Mouse (Mus musculus) kidney, postnatal 14 days (tissue): ENCODE data around the gene Pqlc2.

Experiments used
- DNase-seq: peaks from one replicate; pipeline ENCODE4 v3.0.0; 2022; ENCODE audit warnings: mixed read lengths

Gene Pqlc2

DNA sequence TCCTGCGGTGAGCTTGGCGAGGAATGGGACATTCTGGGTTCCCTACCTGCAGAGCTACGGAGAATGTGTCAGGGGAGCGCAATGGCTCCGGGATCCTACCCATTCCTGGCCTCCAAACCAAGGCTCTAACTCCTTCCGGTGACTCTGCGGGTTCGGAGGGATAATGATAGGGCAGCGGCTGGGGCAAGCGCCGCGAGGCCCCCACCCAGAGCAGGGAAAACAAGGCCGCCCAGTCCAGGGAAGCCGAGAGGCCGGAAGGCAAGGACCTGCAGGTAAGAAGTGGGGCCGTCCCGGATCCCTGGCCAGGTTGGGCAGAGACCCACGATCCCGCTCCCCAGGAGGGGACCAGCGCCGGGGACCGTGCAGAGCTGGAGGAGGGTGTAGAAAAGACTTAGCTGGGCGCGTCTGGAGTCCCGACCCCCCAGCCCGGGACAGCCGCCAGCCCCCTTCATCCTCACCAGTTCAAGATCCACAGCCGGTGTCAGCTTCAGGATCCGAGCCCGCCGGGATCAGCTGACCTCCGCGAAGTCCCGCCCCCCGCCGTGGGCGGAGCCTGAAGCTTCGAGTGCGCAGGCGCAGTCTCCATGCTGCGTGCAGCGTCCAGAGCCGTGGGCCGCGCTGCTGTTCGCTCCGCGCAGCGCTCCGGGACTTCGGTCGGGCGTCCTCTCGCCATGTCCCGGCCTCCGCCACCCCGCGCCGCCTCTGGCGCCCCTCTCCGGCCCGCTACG is at the start of gene Pqlc2, which contains the start of gene Akr7a5:
Gene Pqlc2, minus strand, starts transcription at position 538 of the 728 bp plus-strand sequence.
Gene Akr7a5, plus strand, starts transcription at position 574 of the 728 bp plus-strand sequence.
- peak; percentile 99 for DNase-seq

DNA sequence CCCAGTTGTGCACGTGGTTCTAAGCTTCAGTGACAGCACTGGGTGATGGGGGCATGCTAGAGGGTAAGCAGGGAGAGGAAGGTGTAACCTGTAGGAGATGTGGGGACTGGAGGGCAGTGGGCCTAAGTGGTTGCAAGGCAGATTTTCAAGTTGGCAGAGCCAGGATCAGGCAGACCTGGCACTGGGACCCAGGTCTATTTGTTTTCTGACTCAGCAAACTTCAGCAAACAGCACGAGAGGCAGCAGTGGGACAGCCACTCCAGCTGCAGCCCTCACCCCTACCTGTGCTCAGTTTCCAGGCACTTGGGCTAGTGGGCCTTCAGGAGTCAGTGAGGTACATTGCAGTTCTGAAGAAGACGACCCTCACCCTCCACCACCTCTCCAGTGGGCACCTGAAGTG is 46.7 kb upstream of the Pqlc2 start:
- DNase-seq, result no peak

DNA sequence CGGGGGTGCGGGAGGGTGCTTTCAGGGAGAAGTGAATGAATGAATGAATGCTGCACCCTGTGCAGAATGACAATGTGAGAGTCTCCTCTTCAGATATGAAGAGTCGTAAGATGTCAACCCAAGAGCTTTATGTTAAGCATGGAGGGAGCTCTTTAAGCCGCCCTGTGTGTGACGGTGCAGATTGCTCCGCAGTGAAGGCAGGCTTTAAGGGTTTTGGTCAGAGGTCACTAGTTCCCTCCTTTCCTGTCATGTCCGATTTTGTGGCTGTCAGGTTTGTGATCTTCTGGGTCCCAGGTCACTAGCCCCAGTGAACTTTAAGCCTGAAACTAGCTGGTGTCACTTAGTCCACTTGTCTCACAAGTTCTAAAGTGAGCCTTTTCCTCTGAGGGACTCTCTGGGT is 42.3 kb upstream of the Pqlc2 start:
- DNase-seq, result no peak

DNA sequence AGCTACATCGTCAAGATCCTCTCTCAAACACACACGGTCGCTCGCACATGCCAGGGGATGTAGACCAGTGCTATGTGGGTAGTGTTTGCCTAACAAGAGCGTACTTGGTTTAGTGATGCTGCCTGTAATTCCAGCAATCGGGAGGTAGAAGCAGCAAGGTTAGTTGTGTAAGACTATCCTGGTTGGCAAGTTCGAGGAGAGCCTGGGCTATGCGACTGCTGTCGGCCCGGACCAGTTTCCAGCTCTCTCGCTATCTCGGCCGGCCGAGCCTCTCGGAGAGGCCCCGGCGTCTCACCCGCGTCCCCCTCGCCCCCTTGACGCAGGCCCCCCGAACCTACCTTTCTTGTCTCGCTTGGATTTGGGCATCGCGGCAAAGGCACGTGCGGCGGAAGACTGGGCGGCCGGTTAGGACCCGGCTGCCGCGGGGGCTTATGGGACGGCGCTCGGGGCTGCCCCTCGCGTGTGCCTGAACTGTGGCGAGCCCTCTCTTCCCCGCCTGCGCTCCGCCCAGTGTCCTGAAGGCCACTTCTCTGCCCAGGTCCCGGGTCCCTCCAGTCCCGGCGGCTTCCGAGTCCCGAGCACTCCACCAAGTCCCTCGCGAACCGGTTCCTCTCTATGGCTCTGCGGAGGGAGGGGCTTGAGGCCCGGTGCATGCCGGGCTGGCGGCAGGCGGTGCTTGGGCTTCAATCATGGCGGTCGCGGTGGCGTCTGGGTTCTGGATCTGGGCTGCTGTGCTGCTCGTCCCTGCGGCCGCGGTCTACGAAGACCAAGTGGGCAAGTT is 41.6 kb upstream of the Pqlc2 start, which contains the start of the genes Mrto4, Emc1 and Ubr4:
Gene Mrto4, minus strand, starts transcription at position 646 of the 781 bp plus-strand sequence.
Gene Emc1, plus strand, starts transcription at position 657 of the 781 bp plus-strand sequence.
Gene Ubr4, plus strand, starts transcription at position 679 of the 781 bp plus-strand sequence.
- peak; percentile 89 for DNase-seq

DNA sequence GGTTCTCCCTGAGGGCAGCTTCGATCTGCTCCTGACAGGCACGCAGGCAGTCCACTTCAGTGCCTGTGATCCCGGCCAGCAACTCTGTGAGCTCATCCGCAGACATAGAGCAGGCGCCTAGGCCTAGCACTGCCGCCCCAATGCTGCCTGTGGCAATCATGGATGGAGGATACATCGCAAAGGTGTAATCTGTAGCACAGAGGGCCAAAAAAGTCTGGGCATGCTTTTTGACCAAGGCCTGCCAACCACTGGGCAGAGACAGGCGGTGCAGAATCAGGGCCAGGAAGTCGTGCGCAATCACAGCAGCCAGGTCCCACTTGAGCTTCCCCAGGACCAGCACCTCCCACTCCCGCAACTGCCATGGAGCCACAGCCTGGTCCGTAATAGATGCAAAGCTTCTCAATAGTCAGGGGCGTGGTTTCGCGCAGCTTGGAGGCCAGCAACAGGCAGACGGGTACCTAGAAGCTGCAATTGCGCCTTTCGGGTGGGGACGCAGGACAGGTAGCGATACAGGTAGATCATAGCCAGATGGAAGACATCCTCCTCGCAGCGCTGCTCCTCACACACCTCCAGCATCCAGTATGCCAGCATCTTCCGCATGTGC is 35.0 kb upstream of the Pqlc2 start:
- no peak for DNase-seq

DNA sequence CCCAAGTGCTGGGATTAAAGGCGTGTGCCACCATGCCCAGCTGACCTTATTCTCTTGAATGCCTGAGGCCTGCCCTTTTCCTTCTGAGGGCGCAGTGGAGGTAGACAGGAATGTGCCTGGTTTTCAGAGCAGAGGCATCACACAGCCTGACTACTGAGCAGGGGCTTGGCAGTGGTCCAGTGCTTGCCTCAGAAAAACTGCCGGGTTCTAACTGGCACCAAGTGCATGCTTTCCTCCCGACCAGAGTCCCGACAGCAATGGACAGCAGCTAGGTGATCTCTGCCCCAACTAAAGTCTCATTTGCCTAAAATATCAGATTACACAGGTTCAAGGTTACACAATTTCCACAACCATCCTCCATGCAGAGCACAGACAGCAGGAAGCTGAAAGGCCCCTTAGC is 33.2 kb upstream of the Pqlc2 start:
- peak; percentile 84 for DNase-seq

DNA sequence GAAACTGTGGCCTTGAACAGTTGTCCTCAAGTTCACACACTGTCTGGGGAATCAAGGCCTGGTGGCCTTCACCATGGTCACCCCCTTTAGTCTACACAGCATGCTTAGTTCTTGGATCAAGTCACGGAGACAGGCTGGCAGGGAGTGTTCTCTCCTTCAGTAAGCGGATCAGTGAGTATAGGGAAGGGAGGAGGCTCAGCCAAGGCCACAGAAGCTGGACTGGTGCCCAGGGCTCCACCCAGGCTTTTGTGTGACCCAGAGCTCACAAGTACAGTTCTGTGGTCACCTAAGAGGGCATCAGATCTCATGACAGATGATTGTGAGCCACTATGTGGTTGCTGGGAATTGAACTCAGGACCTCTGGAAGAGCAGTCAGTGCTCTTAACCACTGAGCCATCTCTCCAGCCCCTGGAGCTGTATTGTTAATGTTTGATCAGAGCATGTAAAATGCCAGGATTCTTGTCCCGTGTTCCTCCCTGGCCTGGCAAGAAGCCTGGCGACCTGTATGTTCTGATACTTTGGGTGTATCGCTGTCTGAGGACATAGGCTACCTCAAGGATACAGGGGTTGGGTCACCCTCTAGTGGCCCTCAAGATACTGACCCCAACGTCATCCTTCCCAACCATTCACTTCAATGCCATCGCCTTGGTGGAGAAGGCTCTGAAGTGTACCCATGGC is 31.2 kb upstream of the Pqlc2 start:
- peak; percentile 57 for DNase-seq

DNA sequence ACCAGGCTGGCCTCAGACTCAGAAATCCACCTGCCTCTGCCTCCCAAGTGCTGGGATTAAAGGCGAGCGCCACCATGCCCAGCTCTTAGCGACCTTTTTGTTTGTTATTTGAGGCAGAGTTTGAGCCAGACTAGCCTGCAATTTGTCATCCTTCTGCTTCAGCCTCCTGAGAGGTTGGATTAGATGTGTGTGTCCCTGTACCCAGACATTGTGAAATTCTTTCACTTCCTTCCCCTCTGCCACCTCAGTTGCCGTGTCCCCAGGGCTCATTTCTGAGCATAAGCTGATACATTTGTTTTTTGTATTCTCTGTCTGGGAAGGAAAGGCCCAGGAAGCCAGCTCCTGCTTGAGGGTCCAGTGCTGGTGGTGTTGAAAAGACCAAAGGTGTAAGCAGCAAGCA is 30.3 kb upstream of the Pqlc2 start:
- DNase-seq, result no peak

DNA sequence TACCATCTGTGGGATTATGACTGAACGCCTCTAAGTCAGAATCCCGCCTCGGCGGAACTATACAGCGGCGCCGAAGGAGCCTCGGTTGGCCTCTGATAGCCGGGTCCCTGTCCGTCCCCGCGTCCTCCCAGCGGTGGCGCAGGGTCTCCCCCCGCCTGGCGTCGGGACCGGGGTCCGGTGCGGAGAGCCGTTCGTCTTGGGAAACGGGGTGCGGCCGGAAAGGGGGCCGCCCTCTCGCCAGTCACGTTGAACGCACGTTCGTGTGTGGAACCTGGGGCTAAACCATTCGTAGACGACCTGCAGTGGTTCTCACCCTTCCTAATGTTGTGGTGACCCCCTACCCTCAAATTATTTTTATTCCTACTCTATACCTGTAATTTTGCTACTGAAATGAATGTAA is 27.6 kb upstream of the Pqlc2 start:
- DNase-seq, result no peak

DNA sequence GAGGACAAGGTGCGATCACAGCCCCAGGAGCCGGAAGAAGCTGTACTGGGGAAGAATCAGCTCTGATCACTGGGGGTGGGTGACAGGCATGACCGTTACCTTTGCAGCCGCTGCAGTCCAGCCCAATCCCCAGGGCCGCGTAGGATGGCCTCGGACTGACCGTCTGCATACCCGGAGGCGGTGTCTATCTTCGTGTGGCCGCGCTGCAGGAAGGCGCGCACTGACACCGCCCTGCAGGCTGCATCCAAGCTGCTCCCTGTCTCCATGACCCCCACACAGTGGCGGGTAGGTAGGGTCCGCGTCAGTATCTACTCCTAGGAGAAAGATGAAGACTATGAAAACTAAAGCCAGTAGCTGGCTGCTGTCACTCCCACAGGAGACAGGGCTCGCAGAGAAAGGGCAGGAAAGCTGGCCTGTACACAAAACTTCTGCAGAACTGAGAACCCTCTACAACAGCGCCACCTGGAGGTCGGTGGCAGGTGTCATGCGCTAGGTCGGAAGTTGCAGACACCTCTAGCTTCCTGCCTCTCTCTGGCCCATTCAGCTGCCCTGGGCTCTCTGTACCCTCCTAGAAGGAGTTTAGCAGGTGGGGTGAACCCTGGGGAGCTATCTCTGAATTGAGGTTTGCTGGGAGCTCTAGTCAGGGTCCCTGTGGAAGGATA is 26.4 kb upstream of the Pqlc2 start:
- DNase-seq, result peak; percentile 86

DNA sequence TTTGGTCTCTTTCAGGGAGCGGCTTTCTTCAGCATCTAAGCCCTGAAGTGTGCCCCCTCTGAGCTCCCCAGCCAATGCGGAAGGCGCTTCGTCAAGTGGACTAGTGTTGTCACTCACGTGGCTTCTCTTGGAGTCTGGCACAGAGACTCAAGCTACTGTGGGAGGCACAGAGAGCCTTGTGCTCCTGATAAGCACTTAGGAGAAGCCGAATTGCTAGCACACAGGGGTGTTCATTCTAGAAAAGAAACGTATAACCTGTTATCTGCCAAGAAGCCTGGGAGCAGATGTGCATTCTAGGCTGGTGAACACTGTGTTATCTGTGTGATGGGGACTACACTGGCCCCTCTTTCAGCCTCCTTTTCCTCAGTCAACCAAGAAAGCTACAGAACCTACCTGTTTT is 25.0 kb upstream of the Pqlc2 start:
- no peak for DNase-seq

DNA sequence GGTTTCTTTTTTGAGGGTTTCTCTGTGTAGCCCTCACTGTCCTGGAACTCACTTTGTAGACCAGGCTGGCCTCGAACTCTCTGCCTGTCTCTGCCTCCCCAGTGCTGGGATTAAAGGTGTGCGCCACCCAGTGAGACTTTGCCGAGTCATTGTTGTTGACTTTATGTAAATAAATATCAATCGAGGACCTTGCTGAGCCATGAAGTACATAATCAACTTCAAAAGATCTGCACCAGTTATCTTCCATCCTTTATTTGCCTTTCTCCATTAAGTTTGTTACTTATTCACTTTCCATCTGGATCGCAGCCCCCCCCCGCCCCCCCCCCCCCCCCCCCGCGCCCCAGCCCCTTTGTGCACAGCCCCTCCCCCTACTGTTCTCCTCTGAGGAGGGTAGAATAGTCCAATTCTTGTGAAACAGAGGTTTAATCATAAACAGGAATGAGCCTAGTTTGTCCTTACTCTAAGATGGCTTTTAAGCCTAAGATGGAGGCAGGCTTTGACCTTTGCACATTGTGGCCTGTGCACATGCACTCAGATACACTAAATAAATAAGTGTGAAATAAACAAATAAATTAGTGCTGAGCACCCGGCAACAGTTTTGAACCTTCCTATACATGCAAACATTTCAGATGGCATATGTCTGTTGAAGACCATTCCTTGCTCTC is 24.3 kb upstream of the Pqlc2 start:
- peak; percentile 40 for DNase-seq

DNA sequence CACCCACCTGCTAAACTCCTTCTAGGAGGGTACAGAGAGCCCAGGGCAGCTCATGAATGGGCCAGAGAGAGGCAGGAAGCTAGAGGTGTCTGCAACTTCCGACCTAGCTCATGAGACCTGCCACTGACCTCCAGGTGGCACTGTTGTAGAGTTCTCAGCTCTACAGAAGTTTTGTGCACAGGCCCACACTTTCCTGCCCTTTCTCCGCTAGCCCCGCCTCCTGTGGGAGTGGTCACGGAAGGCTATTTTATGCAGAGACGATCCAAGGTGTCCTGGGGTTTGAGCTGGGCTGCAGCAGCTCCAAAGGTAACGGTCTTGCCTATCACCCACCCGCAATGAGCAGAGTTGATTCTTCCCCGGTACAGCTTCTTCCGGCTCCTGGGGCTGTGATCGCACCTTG is 20.1 kb upstream of the Pqlc2 start:
- DNase-seq, result peak; percentile 88

DNA sequence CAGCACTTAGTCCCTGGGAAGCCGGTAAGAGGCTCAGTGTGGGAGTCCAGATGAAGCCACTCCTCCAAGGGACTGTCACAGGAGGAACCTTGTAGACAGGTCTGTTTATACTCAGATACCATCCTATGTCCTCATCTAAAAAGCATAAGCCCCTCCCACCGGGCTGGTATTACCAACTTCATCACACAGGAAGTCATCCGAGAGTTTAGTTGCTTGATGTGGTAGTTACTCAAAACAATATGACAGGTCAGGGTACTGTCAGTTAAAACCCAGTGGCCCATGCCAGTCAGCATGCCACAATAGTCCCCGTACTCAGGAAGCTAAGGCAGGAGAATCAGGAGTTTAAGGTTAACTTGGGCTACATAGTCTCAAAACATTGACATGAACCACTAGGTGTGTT is 9.2 kb upstream of the Pqlc2 start:
- DNase-seq, result no peak

DNA sequence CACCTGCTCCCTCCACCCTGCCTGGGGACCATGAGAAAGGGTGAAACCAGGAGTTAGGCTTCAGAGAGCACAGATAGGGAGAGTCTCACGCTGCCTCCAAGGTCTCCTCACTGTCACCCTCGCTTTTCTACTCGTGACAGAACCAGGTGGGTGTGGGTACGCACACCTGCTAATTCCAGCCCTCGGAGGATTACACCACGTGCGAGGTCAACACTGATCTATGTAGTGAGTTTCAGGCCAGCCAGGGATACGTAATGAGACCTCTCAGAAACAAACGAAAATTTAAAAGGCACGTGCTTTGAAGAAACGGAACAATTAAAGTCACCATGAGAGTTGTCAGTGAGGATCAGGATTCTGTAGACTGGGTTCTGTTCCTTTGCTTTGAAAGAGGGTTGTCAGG is 7.9 kb upstream of the Pqlc2 start:
- DNase-seq, result no peak

DNA sequence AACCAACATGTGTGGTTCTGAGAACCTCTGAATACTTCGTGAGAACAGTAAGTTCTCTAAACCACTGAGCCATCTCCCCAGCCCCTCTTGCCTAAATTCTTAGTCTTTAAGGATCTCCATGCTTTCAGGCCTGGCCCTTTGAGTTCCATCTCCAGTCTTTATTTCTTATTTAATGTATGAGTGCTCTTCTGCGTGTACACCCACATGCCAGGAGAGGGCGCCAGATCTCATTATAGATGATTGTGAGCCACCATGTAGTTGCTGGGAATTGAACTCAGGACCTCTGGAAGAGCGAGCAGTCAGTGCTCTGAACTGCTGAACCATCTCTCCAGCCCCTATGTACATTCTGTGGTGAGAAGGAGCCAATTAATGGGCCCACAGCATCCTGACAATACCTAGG is 2.1 kb upstream of the Pqlc2 start:
- DNase-seq, result peak; percentile 40

DNA sequence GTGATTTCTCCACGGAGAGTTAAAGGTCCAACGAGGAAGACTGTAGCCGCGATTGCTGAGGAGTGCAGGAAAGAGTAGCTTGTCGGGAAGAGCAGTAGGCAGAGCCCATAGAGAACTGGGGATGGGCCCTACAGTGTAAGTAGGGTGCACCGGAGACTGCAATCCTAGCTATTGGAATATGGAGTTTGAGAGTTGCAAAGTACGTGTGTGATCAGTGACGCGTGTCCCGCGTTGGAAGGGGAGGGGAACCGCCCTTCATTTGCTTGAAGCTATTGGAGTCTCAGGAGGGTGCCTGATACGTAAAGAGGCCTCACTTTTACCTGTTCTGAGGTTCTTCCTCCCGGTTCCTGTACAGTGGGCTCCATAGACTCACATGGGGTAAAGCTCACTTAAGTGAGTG is 1.2 kb upstream of the Pqlc2 start:
- DNase-seq, result no peak

DNA sequence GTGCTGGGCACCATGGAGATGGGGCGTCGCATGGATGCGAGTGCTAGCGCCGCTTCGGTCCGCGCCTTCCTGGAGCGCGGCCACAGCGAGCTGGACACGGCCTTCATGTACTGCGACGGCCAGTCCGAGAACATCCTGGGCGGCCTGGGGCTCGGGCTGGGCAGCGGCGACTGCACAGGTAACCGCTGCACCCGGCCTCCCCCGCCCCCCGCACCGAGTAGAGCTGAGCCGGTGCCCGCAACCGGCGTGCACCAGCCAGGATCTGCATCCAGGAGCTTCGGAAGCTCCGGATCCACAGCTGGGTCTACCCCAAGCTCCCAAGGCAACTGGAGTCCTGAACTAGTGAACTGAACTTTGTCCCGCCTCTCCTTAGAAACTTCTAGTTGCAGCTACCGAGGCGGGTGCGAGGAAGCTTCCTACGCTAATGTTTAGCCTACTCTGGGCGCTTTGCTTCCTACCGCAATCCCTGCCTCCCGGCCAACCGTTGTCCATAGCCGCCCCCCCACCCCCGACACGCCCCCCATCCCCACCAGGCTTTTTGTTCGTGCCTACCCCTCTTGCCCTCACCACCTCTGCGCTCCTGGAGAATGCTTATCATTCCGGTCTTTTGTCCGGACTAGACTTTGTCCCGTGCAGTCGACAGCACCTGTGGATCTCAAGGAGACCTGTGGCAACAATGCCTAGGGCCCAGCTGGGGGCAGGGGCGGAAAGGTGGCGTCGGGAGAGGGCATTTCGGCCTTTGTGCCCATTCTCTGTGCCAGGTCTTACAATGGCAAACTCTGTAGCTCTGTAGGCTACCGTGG is 592 bp upstream of the Pqlc2 start:
- peak; percentile 64 for DNase-seq

DNA sequence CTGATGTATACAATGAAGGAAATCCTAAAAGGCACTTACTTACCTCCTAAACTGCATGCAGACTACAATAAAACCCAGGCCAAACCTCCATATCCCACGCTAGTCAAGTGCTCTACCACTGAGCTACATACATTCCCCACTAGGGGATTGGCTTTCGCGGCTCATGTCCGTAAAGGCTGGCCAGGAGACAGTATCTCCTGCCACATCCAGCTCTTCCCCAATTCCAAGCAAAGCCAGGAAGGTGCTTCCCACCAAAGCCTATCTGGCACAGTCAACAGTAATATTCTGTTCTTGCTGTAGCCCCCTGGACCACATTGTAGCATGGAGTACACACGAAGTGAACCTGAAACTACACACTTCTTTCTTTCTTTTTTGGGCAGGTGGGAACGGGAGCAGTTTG is 857 bp downstream of the Pqlc2 start:
- no peak for DNase-seq

DNA sequence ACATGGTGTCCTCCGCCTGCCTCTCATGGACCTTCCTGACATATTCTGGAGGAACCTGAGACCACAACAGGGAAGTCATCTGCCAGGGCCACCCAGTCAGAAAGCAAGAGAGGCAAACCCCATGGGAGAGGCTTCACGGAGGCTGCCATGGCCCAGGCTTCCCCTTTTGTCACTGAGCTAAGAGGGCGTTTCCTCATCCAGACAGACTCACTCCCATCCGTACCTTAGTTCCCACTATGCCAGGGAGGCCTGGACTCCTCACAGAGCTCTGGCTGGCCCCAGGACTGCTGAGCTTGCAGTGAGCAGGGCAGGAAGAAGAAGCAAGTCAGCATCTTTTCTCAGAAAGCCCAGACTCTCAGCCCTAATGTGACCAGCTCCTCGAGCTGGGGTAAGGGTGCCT is 2.6 kb downstream of the Pqlc2 start:
- DNase-seq, result peak; percentile 60

DNA sequence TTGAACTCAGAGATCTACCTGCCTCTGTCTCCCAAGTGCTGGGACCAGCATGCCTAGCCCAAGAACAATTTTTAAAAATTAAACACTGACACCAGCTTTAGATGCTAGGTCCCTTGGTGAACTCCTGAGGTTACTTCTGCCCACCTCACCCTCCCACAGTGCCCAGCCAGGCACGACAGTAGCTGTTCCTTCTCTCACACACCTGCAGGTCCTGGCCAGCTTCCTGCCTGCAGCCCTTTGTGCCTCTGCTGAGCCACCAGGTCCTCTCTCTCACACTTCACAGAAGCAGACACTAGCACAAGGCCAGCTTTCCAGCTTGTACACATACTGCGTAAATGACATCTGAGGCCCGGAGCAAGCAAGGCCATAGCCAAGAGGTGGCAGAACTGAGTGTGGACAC is 5.0 kb downstream of the Pqlc2 start:
- no peak for DNase-seq
